Mouse (Mus musculus) embryonic facial prominence, embryonic 11.5 days (tissue): ENCODE results near the gene Fbxo4. TPM values are rescaled to one million over a fixed set of nuclear protein-coding genes. Genes with fewer than 3 reads are reported as not detected.

ENCODE experiments used
- ATAC-seq: fragments of 200-750 bp; cut with Nextera tagmentation; replicated peaks from 2 replicates; pipeline ENCODE4 v1.8.0; 2017; ENCODE audit warnings: low read depth; ENCODE audit not compliant: insufficient number of reproducible peaks, low FRiP score, low TSS enrichment
- DNase-seq: peaks from one replicate; pipeline ENCODE4 v3.0.0-alpha.2; 2015; ENCODE audit warnings: low spot score
- H3K27ac ChIP-seq: fragments of 300-500 bp; sonication (generic); replicated peaks from 2 replicates; pipeline ENCODE4 v1.5.1; 2014; ENCODE audit warnings: mild to moderate bottlenecking, low read depth, low read length, control low read depth
- H3K27me3 ChIP-seq: fragments of 300-500 bp; sonication (generic); 2 replicates; pipeline ENCODE4 v1.6.1; 2014; ENCODE audit warnings: mild to moderate bottlenecking, low read length, moderate library complexity, mixed read lengths; ENCODE audit not compliant: control insufficient read depth, insufficient read depth
- H3K36me3 ChIP-seq: fragments of 300-500 bp; sonication (generic); replicated peaks from 2 replicates; pipeline ENCODE4 v1.6.1; 2014; ENCODE audit warnings: low read depth, mild to moderate bottlenecking, low read length, moderate library complexity, mixed read lengths; ENCODE audit not compliant: control insufficient read depth, insufficient read depth
- H3K4me1 ChIP-seq: fragments of 300-500 bp; sonication (generic); 2 replicates; pipeline ENCODE4 v1.6.1; 2014; ENCODE audit warnings: low read length, mixed read lengths; ENCODE audit not compliant: control insufficient read depth, insufficient read depth
- H3K4me2 ChIP-seq: fragments of 300-500 bp; sonication (generic); 2 replicates; pipeline ENCODE4 v1.6.1; 2014; ENCODE audit warnings: low read depth, mild to moderate bottlenecking, control low read depth, low read length, moderate library complexity
- H3K4me3 ChIP-seq: fragments of 300-500 bp; sonication (generic); 2 replicates; pipeline ENCODE4 v1.5.1; 2014; ENCODE audit warnings: low read depth, low read length, control low read depth
- H3K9ac ChIP-seq: fragments of 300-500 bp; sonication (generic); replicated peaks from 2 replicates; pipeline ENCODE4 v1.6.1; 2014; ENCODE audit warnings: mild to moderate bottlenecking, control low read depth, low read length
- H3K9me3 ChIP-seq: fragments of 300-500 bp; sonication (generic); replicated peaks from 2 replicates; pipeline ENCODE4 v1.6.1; 2016; ENCODE audit warnings: mild to moderate bottlenecking, low read length, inconsistent platforms, mixed read lengths; ENCODE audit not compliant: control insufficient read depth
- WGBS: fragments of 180-500 bp; shearing (Covaris S2); extraction: QIAGEN DNeasy Blood & Tissue Kit; methylation state at CpG from one replicate; pipeline ENCODE4 v1.1.7; 2014; 5-methylcytosine and 5-hydroxymethylcytosine counted together
- polyA plus RNA-seq: library from polyadenylated mRNA; unstranded; fragments of >200 nt; fragmentation: Nextera tagmentation; extraction: Ambion mirVana; gene quantifications from 2 replicates; pipeline ENCODE4 v1.2.1, GENCODE M21; 2014

The Fbxo4 gene
- polyA plus RNA-seq, 1 experiment from 2014 or later: 6.2 TPM

GRCm38 (mm10) chr15:3995448-3996266, 16.3 kb upstream of the Fbxo4 start, which contains the start of gene AW549877:
AW549877 (minus strand) TSS chr15:3995744.
- DNase-seq (peak; percentile 98), ATAC-seq (peak; percentile 100)
- H3K9me3 ChIP-seq: no peaks in the 10 kb centered on the region
- H3K9ac ChIP-seq: peak within 1 kb of the TSS; percentile 72
- under 1% methylated on average over 61 of the region's 61 CpGs for WGBS
- H3K4me1 ChIP-seq: no peaks in the 10 kb centered on the region
- no peaks in the 10 kb centered on the region for H3K27me3 ChIP-seq
- peak within 1 kb of the TSS; percentile 54 for H3K4me2 ChIP-seq
- H3K4me3 ChIP-seq: peak within 1 kb of the TSS; percentile 50
- H3K36me3 ChIP-seq: no peaks in the 10 kb centered on the region
- peak within 1 kb of the TSS; percentile 52 for H3K27ac ChIP-seq

- no peaks in the 10 kb centered on the region for H3K36me3 ChIP-seq
- H3K27ac ChIP-seq: peak overlapping the region; percentile 52
- WGBS: 26% methylated on average over 14 of the region's 14 CpGs
- peak overlapping the region; percentile 72 for H3K9ac ChIP-seq
- H3K4me1 ChIP-seq: no peaks in the 10 kb centered on the region
- peak overlapping the region; percentile 26 for H3K4me2 ChIP-seq
- ATAC-seq (no peak), DNase-seq (no peak)
- H3K9me3 ChIP-seq: no peaks in the 10 kb centered on the region
- H3K27me3 ChIP-seq: no peaks in the 10 kb centered on the region
- peak overlapping the region; percentile 50 for H3K4me3 ChIP-seq
Measured at GRCm38 (mm10) chr15:3994852-3995447, 15.6 kb upstream of the Fbxo4 start.

- H3K4me2 ChIP-seq: no peak overlapping the region
- ATAC-seq (no peak), DNase-seq (peak; percentile 51)
- no peaks in the 10 kb centered on the region for H3K9me3 ChIP-seq
- H3K9ac ChIP-seq: no peak overlapping the region
- no peaks in the 10 kb centered on the region; the same call in 1 of the 2 replicates for H3K36me3 ChIP-seq
- 59% methylated on average over 2 of the region's 2 CpGs for WGBS
- no peaks in the 10 kb centered on the region for H3K27me3 ChIP-seq
- no peak overlapping the region for H3K27ac ChIP-seq
- H3K4me1 ChIP-seq: no peaks in the 10 kb centered on the region
- no peak overlapping the region for H3K4me3 ChIP-seq
Measured at GRCm38 (mm10) chr15:3987981-3988380, 8.6 kb upstream of the Fbxo4 start.

GRCm38 (mm10) chr15:3984876-3985275, 5.5 kb upstream of the Fbxo4 start:
- Histone ChIP-seq H3K4me2 (no peak overlapping the region), H3K9ac (no peak overlapping the region), H3K9me3 (no peaks in the 10 kb centered on the region), H3K4me3 (no peak overlapping the region), H3K4me1 (no peaks in the 10 kb centered on the region), H3K27me3 (no peaks in the 10 kb centered on the region), H3K27ac (no peak overlapping the region), H3K36me3 (no peaks in the 10 kb centered on the region; the same call in 1 of the 2 replicates)
- DNase-seq (no peak), ATAC-seq (no peak)
- WGBS: 85% methylated on average over 2 of the region's 2 CpGs

- Histone ChIP-seq H3K4me1 (no peaks in the 10 kb centered on the region), H3K4me2 (no peak overlapping the region), H3K27me3 (no peaks in the 10 kb centered on the region), H3K36me3 (no peaks in the 10 kb centered on the region), H3K9ac (no peak overlapping the region), H3K27ac (no peak overlapping the region), H3K4me3 (no peak overlapping the region), H3K9me3 (no peaks in the 10 kb centered on the region)
- DNase-seq: no peak
- whole genome bisulfite sequencing: 96% methylated on average over 5 of the region's 5 CpGs
- ATAC-seq: no peak
Measured at GRCm38 (mm10) chr15:3982732-3983131, 3.4 kb upstream of the Fbxo4 start.

GRCm38 (mm10) chr15:3979871-3980270, 498 bp upstream of the Fbxo4 start:
- 88% methylated on average over 3 of the region's 3 CpGs for WGBS
- 0 out of 2 replicates have a peak, but pooled peaks have one; percentile 3 for ATAC-seq
- no peaks in the 10 kb centered on the region for H3K4me1 ChIP-seq
- no peak for DNase-seq
- H3K9me3 ChIP-seq: no peaks in the 10 kb centered on the region
- no peaks in the 10 kb centered on the region for H3K36me3 ChIP-seq
- no peak overlapping the region; the same call in 1 of the 2 replicates for H3K4me3 ChIP-seq
- H3K4me2 ChIP-seq: peak overlapping the region; percentile 78
- peak overlapping the region; percentile 78 for H3K27ac ChIP-seq
- peak overlapping the region; percentile 94 for H3K9ac ChIP-seq
- no peaks in the 10 kb centered on the region for H3K27me3 ChIP-seq

- Histone ChIP-seq H3K4me3 (no peak overlapping the region), H3K36me3 (no peaks in the 10 kb centered on the region), H3K4me1 (no peaks in the 10 kb centered on the region), H3K9me3 (no peaks in the 10 kb centered on the region), H3K27me3 (no peaks in the 10 kb centered on the region), H3K9ac (no peak overlapping the region), H3K4me2 (no peak overlapping the region), H3K27ac (no peak overlapping the region)
- DNase-seq (no peak), ATAC-seq (no peak)
- 84% methylated on average over 2 of the region's 2 CpGs for WGBS
Measured at GRCm38 (mm10) chr15:3978279-3978678, 1.1 kb downstream of the Fbxo4 start.

- Histone ChIP-seq H3K27ac (no peak overlapping the region), H3K4me1 (no peaks in the 10 kb centered on the region), H3K27me3 (no peaks in the 10 kb centered on the region), H3K4me2 (no peak overlapping the region), H3K4me3 (no peak overlapping the region), H3K36me3 (no peaks in the 10 kb centered on the region), H3K9ac (no peak overlapping the region), H3K9me3 (no peaks in the 10 kb centered on the region)
- no peak for ATAC-seq
- no peak for DNase-seq
- 81% methylated on average over 3 of the region's 3 CpGs for WGBS
Measured at GRCm38 (mm10) chr15:3973300-3973699, 6.1 kb downstream of the Fbxo4 start.
